Mouse (Mus musculus): ENCODE measurements around the gene Trim7. TPM values are rescaled to one million over a fixed set of nuclear protein-coding genes. Genes with fewer than 3 reads are reported as not detected.
"Not testable (repeated sequence)": the region's sequence is repeated elsewhere in the genome, so short reads cannot be mapped to it uniquely, and the experiment has no call there.

Gene Trim7
- polyA plus RNA-seq (2017; shearing (Covaris generic)) = 1 to 10 TPM in 2 of 3 experiments, under 1 TPM in 1; 0.58 to 2.1 (median 1.1) TPM

DNA sequence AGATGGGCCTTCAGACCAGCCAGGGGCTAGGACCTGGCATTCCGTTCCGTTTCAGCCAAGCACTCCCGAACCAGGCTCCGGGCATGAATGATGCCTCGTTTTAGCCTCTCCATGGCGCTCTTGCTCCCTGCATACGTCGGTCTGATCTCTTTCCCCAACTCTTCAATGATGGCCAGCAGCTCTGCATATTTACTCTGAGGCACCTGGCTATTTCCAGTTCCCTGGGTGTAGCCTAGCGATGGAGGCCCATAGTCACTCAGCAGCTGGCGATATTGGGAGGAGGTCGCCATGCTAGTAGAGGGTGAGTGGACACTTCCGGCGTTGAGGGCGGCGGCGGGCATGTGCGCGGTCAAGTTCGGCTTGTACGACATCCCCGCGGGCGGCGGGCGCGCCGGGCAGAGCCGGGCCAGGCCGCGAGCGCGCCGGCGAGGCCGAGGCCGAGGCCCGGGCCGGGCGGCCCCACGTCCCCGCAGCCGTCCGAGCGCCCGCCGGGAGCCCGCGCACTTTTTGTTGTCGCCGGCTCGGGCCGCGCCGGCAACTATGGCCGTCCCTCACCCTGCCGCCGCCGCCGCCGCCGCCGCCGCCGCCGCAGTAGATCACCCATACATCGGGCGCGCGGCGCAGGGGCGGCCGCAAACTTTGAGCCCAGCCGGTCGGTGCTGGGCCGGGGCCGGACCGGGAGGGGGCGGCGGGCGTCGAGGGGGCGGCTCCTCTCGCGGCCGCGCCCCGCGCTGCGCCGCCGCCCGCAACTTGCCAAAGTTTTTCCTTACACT, at the start of gene Trim7, which contains the start of gene Gm12184:
Gene Trim7, plus strand, starts transcription at position 162 of the 773 bp plus-strand sequence.
Gene Gm12184, minus strand, starts transcription at position 677 of the 773 bp plus-strand sequence.
- ATAC-seq = peak; percentile 33

DNA sequence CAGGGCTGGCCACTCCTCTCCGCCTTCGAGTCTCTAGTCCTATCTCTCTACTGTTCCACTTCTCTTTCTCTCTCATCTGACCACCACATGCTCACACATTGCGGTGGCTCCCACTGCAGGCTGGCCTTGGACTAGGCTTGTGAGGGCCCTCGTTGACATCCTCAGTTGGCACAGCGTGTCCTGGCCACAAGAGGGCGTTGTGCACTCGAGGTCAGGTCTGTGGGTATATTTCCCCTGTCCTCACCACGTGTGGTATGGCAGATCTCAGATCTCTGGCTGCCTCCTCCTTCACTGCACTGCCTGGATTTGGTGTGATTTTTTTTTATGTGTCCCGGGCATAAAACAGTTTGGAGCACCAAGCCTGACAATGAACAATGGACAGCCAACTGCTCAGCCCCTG, 49.3 kb upstream of the Trim7 start:
- ATAC-seq = no peak

DNA sequence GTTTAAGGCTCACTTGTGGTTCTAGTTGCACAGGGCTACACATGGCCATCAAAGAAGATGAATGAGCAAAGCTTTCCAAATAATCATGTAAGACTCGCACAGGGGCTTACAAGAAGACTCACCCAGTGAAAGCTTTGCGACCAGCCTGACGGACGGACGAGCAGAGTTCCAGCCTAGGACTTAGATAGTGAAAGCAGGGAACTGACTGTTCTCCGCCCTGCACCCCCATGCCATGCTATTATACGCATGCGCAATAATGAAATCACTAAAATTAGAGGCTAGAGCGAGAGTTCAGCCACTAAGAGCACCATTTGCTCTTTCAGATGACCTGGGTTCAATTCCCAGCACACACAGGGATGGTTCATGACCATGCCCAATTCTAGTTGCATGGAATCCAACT, 48.6 kb upstream of the Trim7 start:
- no peak for ATAC-seq

- peak; percentile 43 for ATAC-seq
These were observed 46.5 kb upstream of the Trim7 start for GRCm38 (mm10) chr11:48779450-48779849.

GRCm38 (mm10) chr11:48782243-48782642, 43.7 kb upstream of the Trim7 start:
- no peak for ATAC-seq

- peak; percentile 98 for ATAC-seq
These were observed 38.3 kb upstream of the Trim7 start for GRCm38 (mm10) chr11:48787455-48788211.

DNA sequence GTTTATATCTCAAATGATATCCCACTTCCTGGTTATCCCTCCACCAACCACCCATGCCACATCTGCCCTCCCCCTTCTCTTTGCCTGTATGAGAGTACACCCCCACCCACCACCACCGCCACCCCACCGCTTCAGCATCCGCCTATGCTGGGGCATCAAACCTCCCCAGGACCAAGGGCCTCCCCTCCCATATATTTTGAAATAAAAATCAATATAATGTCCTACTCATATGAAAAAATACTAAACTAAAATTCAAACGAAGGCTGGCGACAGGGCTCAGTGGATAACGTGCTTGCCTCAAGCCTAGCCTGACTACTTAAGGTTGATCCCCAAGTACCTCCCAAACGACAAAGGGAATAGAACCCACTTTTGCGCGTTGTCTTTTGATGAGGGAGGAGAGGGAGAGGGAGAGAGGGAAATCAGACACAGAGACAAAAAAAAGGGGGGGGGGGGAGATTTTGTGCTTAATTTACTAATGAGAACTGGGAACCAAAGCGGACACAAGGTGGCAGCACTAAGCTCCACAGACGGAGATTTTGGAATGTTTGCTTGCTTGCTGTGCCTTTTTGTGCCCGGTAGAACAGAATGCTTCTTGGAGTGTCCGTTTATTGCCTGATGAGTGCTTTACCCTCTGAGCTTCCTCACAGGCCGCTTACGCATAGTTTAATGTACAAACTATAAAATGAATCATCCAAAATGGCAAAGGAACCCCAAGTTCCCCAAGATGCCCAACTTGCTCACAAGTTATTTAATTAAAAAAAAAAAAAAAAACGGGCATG, 37.4 kb upstream of the Trim7 start:
- peak; percentile 55 for ATAC-seq

DNA sequence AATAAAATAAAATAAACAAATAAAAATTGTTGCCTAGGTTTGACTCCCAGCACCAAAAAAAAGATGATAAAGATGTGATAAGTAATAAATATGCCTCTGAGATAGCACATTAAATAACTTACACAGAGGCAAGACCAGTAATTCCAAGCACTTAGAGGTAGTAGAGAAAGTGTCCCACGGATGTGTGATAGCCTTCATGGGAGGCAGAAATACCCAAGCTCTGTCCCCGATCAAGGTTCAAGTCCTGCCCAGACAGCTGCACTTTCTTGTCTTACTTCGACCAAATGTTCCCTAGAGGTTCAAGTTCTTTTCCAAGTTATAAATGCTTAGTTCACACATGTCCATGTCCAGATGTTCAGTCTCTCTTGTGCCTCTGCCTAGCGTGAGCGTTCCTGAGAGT, 36.7 kb upstream of the Trim7 start:
- ATAC-seq = no peak

DNA sequence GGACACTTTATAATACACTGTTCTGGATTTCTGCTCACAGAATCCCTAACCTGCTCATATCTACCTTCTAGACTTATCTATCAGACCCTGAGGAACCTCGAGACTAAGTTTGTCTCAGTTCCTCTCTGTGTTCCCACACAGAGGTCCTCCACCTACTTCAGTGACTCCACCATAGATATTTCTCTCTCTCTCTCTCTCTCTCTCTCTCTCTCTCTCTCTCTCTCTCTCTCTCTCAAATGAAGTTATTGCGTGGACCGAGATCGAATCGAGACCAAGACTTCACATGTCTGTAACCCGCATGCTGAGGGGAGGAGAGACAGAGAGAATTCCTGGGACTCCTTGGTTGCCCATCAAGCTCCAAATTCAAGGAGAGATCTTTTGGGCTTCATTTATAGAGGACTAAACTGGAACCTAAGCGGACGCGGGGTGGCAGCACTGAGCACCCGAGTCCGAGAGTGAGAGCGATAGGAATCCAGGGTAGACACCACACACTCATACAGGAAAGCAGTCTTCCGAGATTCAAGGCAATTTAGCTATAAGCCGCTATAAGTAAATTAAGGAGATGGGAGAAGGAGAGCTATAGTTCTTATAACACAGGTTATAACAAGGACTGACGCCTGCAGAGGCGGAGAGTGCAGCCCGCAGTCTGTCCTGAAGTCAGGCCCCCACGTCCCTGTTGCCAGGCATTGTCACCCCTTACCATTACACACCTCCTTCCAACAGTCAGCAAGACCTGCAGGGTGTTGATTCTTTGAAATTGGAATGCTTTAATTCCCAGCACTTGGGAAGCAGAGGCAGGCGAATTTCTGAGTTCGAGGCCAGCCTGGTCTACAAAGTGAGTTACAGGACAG, 35.7 kb upstream of the Trim7 start:
- ATAC-seq = no peak

- no peak for ATAC-seq
These were observed 35.0 kb upstream of the Trim7 start for GRCm38 (mm10) chr11:48790946-48791345.

DNA sequence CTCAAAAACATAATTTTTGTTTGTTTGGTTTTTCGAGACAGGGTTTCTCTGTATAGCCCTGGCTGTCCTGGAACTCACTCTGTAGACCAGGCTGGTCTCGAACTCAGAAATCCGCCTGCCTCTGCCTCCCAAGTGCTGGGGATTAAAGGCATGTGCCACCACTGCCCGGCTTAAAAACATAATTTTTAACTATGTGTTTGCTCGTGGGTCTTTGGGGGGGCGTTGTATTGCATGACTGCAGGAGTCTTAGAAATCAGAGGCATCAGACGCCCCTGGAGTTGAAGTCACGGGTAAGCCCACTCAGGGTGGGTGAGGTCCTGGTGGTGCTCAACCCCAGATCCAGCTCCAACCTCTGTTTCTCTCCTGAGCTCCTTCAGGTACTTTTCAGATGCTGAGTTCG, 34.0 kb upstream of the Trim7 start:
- ATAC-seq = not testable (repeated sequence)

DNA sequence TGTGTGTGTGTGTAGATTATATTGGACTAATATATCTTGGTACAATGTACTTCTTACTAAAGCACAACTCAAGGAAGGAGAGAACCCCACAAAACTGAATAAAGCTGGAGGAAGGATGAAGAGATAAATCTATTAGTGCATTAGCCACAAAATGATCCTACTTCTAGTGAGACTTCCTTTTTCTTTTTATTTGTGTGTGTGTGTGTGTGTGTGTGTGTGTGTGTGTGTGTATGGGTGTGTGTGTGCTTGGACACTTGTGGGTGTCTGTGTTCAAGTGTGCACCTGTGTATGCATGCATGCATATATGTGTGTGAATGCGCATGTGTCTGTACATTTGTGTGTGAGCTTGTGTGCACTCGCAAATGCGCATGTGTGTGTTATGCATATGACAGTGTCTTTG, 32.8 kb upstream of the Trim7 start:
- no peak for ATAC-seq

GRCm38 (mm10) chr11:48795221-48795620, 30.7 kb upstream of the Trim7 start:
- ATAC-seq = no peak

- ATAC-seq = no peak
These were observed 29.6 kb upstream of the Trim7 start for GRCm38 (mm10) chr11:48796290-48796689.

DNA sequence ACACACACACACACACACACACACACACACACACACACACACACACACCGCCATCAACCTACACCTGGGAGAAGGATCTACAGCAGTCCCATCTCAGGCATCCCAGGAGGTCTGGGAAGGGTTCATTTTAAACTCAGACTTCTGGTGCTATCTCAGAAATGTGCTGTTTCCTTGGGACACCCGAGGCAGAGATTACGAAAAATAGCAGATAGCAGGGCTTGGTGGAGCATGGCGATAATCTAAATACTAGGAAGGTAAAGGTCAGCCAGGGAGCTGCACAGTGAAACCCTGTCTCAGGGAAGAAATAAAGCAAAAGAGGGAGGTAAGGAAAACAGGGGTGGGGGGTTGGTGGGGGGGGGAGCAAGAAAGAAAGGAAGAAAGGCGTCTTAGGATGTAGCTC, 28.7 kb upstream of the Trim7 start:
- ATAC-seq = no peak

- no peak for ATAC-seq
These were observed 27.6 kb upstream of the Trim7 start for GRCm38 (mm10) chr11:48798308-48798707.

DNA sequence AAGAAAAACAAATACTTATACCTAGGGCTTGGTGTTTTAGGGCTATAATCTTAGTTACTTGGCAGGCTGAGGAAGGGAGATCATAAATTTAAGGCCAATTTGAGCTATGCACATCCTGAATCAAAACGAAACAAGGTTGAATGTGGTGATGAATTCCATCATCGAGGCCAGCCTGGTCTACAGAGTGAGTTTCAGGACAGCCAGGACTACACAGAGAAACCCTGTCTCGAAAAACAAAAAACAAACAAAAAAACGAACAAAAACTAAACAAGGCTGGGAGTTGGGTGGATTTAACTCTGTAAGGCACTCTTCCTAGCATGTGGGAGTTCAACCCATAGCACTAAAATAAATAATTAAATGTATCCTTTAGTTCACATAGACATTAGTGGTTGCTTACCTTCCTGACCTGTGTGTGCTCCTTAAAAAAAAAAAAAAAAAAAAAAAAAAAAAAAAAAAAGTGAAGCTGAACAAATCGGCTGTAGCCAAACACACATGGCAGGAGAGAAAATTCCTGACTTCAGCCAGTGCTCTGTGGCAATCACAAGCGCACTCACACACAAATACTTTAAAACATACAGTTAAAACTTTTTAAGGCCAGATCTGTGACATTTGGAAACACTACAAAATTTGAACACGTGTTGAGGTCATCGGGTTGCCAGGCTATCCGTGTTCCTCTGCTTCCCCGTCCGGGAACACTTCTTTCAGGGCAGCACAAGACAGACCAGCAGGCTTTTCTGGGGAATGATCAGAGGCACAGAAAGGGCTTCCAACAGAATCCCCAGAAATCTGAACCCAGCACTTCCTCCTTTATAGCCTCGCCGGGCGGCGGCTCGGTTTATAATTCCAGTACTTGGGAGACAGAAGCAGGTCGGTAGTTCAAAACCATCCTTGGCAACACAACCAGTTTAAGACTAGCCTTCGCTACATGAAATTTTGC, 26.7 kb upstream of the Trim7 start:
- no peak for ATAC-seq

- peak; percentile 94 for ATAC-seq
These were observed 25.8 kb upstream of the Trim7 start, which contains the start of gene Rack1 for GRCm38 (mm10) chr11:48799921-48800701. TSS of gene Rack1 (plus strand) at chr11:48800332.

DNA sequence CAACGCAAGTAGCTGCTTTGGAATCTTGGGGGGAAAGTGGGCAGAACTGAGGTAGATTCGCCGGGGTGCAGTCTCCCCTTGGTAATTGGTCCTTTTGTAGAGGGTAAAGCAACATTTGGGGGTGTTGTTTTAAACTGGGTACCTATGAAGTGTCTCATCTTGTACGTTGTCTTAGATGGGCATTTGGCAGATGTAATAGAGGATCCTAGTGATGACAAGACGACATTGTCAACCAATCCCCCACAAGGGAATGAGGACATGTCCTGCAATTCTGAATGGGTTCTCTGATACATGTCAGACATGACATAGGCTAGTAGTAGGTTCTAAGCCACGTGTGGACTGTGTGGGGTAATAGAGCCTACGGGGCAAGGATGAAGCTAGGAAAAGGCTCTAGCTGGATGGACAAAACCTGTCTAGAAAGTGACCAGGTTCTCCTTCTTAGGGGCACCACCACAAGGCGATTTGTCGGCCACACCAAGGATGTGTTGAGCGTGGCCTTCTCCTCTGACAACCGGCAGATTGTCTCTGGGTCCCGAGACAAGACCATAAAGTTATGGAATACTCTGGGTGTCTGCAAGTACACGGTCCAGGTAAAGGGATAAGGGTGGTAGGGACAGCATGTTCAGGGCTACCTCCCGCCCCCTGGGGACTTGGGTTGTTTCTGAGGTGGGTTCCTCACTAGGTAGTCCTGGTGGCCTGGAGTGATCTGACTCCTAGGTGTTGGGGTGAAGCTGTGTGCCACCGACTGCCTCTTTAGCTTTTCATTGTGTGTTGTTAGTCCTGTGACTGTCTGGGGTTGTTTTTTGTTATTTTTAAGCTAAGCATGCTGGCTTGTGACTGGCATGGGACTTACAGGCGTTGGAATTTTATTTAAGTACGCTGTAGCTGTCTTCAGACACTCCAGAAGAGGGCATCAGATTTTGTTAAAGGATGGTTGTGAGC, 23.8 kb upstream of the Trim7 start:
- ATAC-seq = no peak
